Mouse (Mus musculus) gastrocnemius, postnatal 14 days (tissue): ENCODE results near the gene Cdh23. TPM values are rescaled to one million over a fixed set of nuclear protein-coding genes. Genes with fewer than 3 reads are reported as not detected.

Experiments used
- DNase-seq: peaks from one replicate; pipeline ENCODE4 v3.0.0; 2021; ENCODE audit warnings: mixed read lengths
- intact Hi-C: fragments of 180-260 bp; cut with DNase I; formaldehyde crosslinking; loops from one replicate; pipeline ENCODE4 v1.15.1; 2025; ENCODE audit warnings: low total_unique reads
- total RNA-seq, 2 experiments: library from RNA; stranded (reverse); gene quantifications; 2 replicates each; pipeline ENCODE4 v1.2.3; 2021

Cdh23 gene
- total RNA-seq, 2 experiments from 2014 or later: 2.4 to 4.4 TPM

DNA sequence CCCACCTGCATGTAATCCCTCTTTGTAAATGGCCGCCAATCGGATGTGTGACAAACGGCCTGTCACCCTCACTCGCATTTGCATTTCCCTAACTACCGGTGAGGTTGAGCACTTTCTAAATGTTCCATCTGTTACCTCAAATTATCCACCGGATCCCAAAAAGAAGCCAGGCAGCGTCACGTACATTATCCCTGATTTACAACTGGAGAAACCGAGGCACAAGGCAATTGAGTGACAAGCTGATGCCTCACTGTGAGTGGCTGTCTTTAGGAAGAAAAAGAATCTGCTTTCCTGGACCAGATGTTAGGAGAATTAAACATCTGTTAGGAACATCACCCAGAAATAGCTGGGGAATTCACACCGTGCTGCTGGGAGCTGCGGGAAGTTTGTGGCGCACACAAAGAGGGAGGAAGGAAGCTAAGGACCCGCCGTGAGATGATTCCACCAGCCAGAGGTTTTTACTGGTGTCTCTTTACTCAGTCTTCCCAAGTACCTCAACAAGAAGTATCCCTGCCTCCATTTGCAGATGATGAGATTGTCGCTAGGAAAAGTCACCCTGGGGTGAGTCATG lies 36.8 kb downstream of the Cdh23 start:
- no peak for DNase-seq
- intact Hi-C loops: no loop called here

DNA sequence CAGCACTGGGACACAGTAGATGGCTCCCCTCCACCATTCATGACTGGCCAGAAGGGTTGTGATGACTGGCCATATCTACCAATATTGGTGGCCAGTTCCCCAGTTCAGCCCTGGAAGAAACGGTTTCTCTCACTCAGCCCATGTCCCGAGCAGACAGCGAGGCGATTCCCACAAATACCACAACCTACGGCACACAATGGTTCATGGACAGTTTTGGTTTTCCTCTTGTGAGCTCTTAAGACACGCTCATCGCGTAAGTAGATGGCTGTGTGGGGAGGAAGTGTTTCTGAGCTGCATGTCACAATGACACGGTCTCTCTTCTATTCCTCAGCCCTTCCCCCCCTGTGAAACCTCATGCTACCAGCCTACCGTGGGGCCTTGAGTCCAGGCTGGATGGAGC lies 38.1 kb downstream of the Cdh23 start:
- no peak for DNase-seq
- intact Hi-C loops: no loop called here

DNA sequence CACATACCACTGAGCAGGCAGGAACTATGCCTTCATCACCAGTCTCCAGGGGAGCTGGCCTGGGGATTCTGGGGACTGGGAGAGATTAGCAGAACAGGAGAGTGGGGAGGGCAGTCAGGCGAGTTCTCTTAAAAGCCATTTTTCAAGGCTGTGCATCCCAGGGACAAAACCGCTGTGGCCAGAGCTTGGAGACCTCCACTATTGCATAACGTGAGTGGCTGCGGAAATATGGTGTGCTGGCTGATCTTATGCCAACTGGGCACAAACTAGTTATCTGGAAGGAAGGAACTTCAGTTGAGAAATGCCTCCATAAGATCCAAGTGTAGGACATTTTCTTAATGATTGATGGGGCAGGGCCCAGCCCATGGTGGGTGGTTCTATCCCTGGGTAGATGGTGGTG lies 42.6 kb downstream of the Cdh23 start:
- intact Hi-C loops: no loop called here
- no peak for DNase-seq

- no peak for DNase-seq
- intact Hi-C loops: no loop called here
Measured at GRCm38 (mm10) chr10:60653106-60653505, 43.2 kb downstream of the Cdh23 start.

DNA sequence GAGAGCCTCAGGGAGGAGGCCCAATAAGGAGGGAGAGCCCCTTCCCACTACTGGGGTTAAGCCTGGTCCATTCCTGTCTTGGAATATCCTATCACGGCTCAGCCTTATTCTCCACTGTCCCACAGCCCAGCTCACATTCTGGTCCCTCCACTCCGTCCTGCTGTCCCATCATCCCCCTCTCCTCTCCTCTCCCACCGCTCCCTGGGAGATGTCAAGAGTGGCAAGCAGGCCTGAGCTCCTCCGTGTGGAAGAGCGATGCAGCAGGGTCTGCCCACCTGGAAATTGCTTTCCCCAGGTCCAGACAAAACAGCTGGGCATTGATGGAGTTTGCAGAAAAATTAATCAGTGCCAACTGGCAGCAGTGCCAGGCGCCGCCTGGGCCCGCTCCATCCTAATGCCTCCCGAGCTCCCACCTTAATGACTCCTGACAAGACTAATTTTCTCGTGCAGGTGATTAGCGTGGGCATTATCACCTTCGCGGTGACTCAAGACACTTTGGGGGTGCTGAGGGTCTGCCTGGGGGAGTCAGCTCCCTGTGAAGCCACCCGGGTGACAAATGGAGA lies 52.1 kb downstream of the Cdh23 start:
- intact Hi-C loops: no loop called here

DNA sequence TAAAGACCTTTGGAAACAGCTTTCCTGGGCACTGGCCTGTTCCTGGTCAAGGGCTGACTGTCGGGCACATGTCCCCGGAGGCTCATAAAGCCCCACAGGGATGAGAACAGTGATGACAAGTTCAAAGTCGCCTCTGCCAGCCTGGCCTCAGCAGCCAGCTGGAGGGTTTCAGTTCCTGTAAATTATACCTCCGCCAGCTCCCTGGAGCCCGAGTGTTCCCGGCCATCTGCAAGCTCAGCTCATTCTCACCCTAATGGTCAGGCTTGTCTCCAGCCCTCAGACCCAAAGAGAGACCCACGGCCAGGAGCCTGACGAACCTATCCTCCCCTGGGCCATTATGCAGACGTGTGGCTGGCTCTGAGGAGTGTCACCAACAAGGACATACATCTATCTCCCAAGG lies 57.0 kb downstream of the Cdh23 start:
- intact Hi-C loops: no loop called here
- DNase-seq: peak; percentile 34

More for the DNA sequence above, 52.1 kb downstream of the Cdh23 start:
- DNase-seq: no peak

DNA sequence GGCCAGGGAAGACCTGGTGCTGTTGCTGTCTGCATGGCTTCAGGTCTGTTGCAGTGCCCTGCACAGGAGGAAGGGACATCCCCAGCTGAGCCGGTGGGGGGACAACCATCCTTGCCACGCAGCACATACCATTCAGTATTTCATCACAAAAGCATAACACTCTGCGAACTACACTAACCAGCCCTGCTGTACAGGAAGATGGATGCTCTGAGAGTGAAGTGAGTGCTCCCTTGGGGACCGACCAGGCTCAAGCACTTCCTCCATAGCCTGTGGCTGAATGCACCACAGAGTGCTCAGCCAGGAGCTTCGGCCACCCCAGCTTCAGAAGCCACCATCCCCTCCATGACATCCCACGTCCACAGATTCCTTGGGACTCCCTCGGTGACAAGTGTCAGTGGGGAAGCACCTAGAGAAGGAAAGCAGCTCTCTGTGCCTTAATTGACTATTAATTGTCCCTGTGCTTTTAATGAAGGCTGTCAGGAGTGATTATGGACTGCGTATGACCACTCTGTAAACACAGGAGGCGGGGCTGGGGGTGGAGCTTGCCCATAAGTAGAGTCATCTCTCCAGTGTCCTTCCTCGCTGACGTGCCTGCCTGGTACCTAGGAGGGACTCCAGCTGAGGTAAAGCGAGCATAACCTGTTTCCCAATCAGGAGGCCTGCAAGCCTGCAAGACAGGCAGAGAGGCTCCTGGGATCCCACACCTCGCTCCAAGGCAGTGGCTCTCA lies 60.6 kb downstream of the Cdh23 start:
- no peak for DNase-seq

DNA sequence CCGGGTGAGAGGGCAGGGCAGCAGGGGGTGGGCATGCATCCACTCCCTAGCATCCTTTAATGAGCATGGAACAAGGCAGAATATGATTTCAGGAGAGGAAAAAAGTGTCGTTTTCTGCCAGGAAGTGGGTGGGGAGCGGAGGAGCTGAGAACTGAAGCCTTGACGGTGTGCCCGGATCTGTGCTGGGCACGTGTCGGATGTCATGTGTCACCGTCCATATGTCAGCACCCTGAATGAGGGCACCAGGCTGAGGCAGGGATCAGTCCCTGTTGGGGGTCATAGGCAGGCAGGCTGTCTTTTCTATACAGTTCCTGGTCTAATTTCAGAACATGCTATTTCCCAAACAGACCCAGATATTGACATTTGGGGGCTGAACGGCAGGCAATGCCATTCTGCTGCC lies 61.9 kb downstream of the Cdh23 start:
- no peak for DNase-seq
- intact Hi-C loops: no loop called here

More for the DNA sequence above, 60.6 kb downstream of the Cdh23 start:
- intact Hi-C loops: no loop called here

DNA sequence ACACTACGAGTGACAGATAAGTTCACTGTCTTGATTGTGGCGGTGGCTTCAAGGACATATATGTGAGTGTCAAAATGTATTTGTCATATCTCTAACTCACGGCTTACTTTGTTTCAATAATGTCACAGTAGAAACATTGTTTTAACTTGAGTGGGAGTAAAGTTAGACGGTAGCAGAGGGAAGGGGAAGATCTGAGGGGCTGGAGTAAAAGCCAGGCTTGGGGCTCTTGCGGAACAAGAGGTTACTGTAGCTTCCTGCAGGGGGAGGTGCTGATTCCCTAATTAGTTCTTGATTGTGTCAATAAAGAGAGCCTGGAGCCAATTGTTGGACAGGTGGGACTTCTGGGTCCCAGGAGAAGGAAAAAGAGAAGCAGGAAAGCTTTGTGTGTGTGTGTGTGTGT lies 70.2 kb downstream of the Cdh23 start:
- intact Hi-C loops: no loop called here
- no peak for DNase-seq

DNA sequence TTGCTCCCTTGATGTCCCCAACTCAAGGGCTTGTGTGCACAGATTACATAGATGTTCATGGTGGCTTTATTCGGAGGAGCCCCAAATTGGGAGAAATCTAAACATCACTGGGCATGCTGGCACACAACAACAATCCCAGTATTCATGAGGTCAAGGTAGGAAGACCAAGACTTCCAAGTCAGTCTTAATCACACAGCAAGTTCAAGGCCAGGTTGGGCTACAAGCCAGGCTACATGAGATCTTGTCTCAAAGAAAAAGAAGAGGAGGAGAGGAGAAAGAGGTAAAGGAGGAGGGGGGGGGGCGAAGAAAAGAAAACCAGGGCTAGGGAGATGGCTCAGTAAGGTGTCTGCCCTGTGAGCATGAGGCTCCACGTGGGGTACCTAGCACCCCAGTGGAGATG lies 70.8 kb downstream of the Cdh23 start:
- intact Hi-C loops: no loop called here
- DNase-seq: no peak

DNA sequence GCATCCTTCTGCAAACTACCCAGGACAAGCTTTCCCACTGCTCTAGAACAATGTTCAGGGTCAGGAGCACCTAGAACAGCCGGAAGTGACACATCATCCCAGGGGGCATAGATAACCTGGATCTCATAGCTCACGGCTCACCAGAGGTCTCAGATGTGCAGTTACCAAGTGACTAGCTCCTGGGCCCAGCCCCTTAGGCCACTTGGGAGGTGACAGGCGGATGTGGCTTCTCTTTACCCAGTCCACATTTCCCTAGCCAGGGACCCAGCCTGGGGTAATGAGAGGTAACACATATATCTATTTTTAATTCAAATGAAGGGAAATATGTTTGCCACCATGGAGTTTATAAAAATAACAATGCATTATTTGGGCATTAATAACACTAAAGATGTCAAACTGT lies 71.3 kb downstream of the Cdh23 start:
- DNase-seq: no peak
- intact Hi-C loops: no loop called here

DNA sequence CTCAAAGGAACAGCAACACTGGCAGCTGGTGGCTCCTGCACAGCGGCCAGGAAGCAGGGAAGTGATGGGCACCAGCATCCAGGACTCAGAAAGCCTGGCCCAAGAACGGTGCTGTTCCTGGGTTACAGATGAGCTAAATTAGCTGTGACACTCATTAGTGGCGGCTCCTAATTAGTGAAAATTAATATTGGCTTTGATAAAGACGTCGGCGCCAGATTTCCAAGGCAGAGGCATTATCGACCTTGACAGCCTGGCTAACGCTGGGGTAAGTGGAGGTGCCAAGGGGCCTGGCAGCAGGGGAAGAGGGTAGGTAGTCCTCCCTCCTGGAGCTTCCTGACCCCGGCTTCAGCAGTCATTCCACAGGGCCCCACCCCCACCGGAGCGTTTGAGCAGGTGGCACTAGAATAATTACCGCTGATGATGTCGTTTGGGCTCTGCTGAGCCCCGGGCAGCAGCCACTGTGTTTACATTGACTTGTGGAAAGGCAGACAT lies 72.0 kb downstream of the Cdh23 start:
- intact Hi-C loops: no loop called here

DNA sequence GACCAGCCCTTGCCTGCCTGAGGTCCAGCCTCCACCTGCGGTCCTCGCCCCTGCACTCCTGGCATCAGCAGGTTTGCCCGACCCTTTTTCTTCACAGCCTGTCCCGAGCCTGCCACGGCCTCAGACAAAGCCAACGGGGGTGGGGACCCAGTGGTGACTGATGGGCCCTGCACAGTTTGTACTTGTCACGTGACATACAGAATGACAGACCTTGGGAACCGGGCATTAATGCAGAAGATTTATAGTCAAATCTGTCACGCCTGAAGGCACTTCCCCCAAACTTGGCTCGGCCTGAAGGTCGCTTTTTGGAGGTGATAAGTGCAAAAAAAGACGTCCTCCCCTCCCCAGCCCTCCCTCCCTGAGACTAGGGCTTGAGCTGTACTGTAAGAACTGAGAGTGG lies 73.5 kb downstream of the Cdh23 start:
- intact Hi-C loops: no loop called here

More for the DNA sequence above, 72.0 kb downstream of the Cdh23 start:
- DNase-seq: no peak

DNA sequence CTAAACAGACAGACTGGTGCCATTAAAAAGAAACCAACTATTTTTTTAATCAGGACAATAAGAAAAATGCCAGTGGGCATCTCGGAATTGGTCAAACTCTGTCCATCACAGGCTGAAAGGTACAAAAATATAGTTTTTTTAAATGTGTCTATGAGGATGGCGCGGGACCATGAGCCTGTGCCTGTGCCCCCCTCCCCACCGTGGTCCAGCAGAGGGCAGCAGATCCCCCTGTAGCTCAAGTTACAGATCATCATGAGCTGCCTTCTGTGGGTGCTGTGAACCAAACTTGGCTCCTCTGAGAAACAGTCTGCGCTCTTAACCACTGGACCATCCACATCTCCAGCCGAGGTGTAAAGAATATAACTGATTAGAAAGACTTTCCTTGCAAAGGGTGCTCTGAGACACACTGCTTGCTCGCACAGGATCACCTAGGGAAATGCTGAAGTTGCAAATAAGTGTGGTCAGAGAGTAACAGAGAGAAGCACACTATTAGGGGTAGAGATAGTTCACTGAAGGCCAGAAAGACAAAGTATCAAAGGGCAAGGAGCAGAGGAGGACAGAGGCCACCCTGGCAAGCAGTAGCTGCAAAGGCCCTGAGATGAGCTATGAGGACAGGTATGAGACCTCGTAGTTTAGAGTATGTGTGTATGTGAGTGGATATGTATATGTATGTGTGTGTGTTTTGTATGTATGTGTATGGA lies 74.7 kb downstream of the Cdh23 start:
- intact Hi-C loops: no loop called here
- DNase-seq: no peak

More for the DNA sequence above, 73.5 kb downstream of the Cdh23 start:
- DNase-seq: no peak

DNA sequence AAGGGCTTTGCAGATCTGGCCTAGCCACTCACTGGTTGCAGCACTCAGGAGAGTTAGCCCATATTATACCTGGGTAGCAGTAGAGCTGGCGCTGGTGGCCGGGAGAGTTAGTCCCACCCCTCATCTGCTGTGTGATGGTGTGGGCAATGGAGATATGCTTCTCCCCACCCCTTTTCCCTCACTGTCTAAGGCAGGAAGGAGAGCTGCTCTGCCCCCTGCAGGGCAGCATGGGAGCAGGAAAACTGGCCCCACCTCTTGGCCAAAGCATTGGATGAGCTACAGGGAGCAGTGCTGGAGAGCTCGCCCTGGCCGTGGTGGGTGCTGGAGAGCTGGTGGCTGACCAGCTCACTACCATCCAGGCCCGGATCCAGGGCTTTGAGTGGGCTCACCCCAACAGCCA lies 80.4 kb downstream of the Cdh23 start:
- intact Hi-C loops: no loop called here

DNA sequence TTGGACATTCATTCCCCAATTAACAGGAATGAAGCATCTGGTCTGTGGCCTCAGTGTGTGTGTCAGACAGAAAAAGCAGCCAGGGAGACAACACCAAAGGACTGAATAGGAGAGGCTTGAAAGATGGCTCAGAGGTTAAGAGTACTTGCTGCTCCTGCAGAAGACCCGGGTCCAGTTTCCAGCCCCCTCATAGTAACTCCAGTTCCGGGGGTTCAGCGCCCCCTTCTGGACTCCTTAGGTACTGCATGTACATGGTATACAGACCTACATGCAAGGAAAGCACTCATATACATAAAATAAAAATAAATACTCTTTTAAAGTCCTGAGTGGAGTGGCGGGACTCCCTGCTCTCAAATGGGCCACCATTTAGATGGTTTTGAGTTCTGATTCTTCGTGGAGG lies 83.4 kb downstream of the Cdh23 start:
- intact Hi-C loops: no loop called here
- DNase-seq: no peak

More for the DNA sequence above, 80.4 kb downstream of the Cdh23 start:
- no peak for DNase-seq

DNA sequence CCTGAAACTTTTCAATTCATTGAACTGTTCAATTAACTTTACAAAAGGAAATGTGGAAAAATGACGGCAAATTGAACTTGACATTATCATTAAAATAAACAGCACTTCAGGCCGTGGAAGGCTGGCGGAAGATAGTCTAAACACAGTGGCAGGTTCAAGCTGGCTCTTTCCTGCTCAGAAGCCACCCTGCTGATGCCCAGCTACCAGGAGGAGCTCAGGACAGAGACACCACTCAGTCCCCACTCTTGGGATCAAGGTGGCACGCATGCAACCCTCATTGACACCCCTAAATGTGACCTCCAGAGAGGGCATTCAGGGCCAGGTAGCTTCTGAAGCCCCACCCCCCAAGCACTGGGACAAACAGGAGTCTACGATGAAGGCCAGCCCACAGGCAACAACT lies 89.1 kb downstream of the Cdh23 start:
- intact Hi-C loops: no loop called here
- no peak for DNase-seq

DNA sequence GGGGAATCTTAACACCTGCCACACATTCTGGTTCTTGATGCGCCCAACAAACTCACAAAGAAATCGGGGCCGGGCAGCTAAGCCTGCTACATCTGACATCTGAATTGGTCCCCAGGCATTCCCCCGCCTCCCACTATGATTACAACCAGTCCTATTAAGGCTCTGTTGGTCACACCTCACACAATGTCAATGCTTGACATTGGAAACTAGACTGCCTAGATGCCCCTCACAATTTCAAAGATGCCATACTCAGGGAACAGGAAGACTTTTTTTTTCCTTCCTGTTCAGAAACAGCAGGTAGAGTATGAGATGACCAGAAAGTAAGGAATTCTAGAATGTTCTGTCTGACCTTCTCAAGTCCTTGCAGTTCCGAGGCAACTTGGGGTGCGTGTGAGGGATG lies 89.6 kb downstream of the Cdh23 start:
- intact Hi-C loops: no loop called here
- DNase-seq: no peak

DNA sequence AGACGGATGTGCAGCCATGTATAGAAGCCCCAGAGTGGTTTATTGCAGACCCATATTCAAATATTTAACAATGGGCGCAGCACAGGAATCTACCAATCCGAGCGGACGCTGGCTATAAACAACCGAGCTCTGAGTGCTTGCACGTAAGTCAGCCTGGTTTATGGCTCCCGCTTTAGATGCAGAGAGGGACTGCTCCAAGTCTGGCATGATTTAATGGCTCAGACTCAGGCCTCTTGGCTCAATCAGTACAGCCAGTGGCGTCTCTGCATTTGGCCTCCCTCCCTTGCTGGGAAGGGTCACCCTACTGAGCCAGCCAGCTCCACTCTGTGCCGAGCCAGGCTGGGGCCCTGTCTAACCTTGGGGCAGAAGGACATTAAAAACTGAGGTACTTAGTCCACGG lies 94.1 kb downstream of the Cdh23 start:
- no peak for DNase-seq
- intact Hi-C loops: no loop called here

- DNase-seq: peak; percentile 16
- intact Hi-C loops: no loop called here
Measured at GRCm38 (mm10) chr10:60595166-60595565, 101.1 kb downstream of the Cdh23 start.
